Mouse (Mus musculus): Measurements from ENCODE around the gene Mettl26. TPM values are rescaled to one million over a fixed set of nuclear protein-coding genes. Genes with fewer than 3 reads are reported as not detected.

Gene Mettl26
- total RNA-seq, 2 experiments from 2014 or later, result 11.8 to 15.2 TPM

Small RNA genes within 50 kb of the gene (microRNA-seq; reads per million reads assigned to microRNA genes)
- gene Mir3082, result 0.38 to 1.4 reads per million in 2 experiments

Other genes with a start within 250 kb of the Mettl26 start
- under 1 TPM in 1 of 2 experiments, not detected in 1; 0.77 TPM for gene Gng13, start 157.9 kb upstream of the Mettl26 start, total RNA-seq (2021)
- gene Chtf18, start 147.7 kb upstream of the Mettl26 start, total RNA-seq (2021), result 1 to 10 TPM in 1 of 2 experiments, under 1 TPM in 1; 0.84 to 1.3 TPM
- gene Rpusd1, start 147.4 kb upstream of the Mettl26 start, total RNA-seq (2021), result 1 to 10 TPM; 3.6 to 5.2 TPM
- not detected for gene Mslnl, start 139.0 kb upstream of the Mettl26 start, total RNA-seq (2021)
- gene Msln, start 120.7 kb upstream of the Mettl26 start, total RNA-seq (2021), result 10 to 100 TPM; 10.3 to 20.2 TPM
- gene Narfl, start 101.3 kb upstream of the Mettl26 start, total RNA-seq (2021), result 10 to 100 TPM; 43.9 to 50.1 TPM
- 10 to 100 TPM; 11.4 to 12.1 TPM for gene Haghl, start 89.4 kb upstream of the Mettl26 start, total RNA-seq (2021)
- gene Ccdc78, start 88.5 kb upstream of the Mettl26 start, total RNA-seq (2021), result under 1 TPM in 1 of 2 experiments, not detected in 1; 0.39 TPM
- gene Fam173a, start 82.2 kb upstream of the Mettl26 start, total RNA-seq (2021), result 10 to 100 TPM; 45.5 to 51.5 TPM
- not detected for gene AC134908.4, start 79.4 kb upstream of the Mettl26 start, total RNA-seq (2021)
- 10 to 100 TPM; 55.0 to 76.0 TPM for gene Metrn, start 77.9 kb upstream of the Mettl26 start, total RNA-seq (2021)
- 1 to 10 TPM; 1.5 to 1.7 TPM for gene Fbxl16, start 66.0 kb upstream of the Mettl26 start, total RNA-seq (2021)
- 10 to 100 TPM in 1 of 2 experiments, 1 to 10 TPM in 1; 9.8 to 11.7 TPM for gene Wdr24, start 51.4 kb upstream of the Mettl26 start, total RNA-seq (2021)
- 10 to 100 TPM; 28.0 to 34.0 TPM for gene Jmjd8, start 46.2 kb upstream of the Mettl26 start, total RNA-seq (2021)
- 100 to 1,000 TPM; 113 to 128 TPM for gene Stub1, start 41.7 kb upstream of the Mettl26 start, total RNA-seq (2021)
- 1 to 10 TPM; 1.8 to 2.3 TPM for gene Rhbdl1, start 37.8 kb upstream of the Mettl26 start, total RNA-seq (2021)
- 1 to 10 TPM; 1.2 to 3.3 TPM for gene Gm20683, start 33.3 kb upstream of the Mettl26 start, total RNA-seq (2021)
- 100 to 1,000 TPM; 138 to 140 TPM for gene Rhot2, start 30.2 kb upstream of the Mettl26 start, total RNA-seq (2021)
- 1 to 10 TPM; 1.0 to 2.3 TPM for gene Wdr90, start 13.6 kb upstream of the Mettl26 start, total RNA-seq (2021)
- 100 to 1,000 TPM; 283 to 318 TPM for gene Mcrip2, start 6.3 kb upstream of the Mettl26 start, total RNA-seq (2021)
- under 1 TPM; 0.21 to 0.50 TPM for gene Wfikkn1, start 5.8 kb downstream of the Mettl26 start, total RNA-seq (2021)
- gene Rab40c, start 44.7 kb downstream of the Mettl26 start, total RNA-seq (2021), result 10 to 100 TPM; 14.5 to 15.3 TPM
- gene Pigq, start 69.9 kb downstream of the Mettl26 start, total RNA-seq (2021), result 10 to 100 TPM; 37.8 to 43.4 TPM
- under 1 TPM in 1 of 2 experiments, not detected in 1; 0.21 TPM for gene Nhlrc4, start 69.9 kb downstream of the Mettl26 start, total RNA-seq (2021)
- gene A930017K11Rik, start 77.5 kb downstream of the Mettl26 start, total RNA-seq (2021), result under 1 TPM; 0.32 to 0.57 TPM
- 1 to 10 TPM; 6.1 to 8.5 TPM for gene Capn15, start 110.7 kb downstream of the Mettl26 start, total RNA-seq (2021)
- 10 to 100 TPM; 30.6 to 30.7 TPM for gene Rab11fip3, start 194.5 kb downstream of the Mettl26 start, total RNA-seq (2021)
- gene Decr2, start 215.3 kb downstream of the Mettl26 start, total RNA-seq (2021), result 10 to 100 TPM; 11.9 to 12.8 TPM
- gene Nme4, start 220.5 kb downstream of the Mettl26 start, total RNA-seq (2021), result 1 to 10 TPM; 4.7 to 5.1 TPM
- 1 to 10 TPM; 5.0 to 6.7 TPM for gene Tmem8, start 238.2 kb downstream of the Mettl26 start, total RNA-seq (2021)
- gene Mrpl28, start 248.4 kb downstream of the Mettl26 start, total RNA-seq (2021), result 100 to 1,000 TPM; 165 to 179 TPM